Mouse (Mus musculus): ENCODE measurements around the gene Taar8b. TPM values are rescaled to one million over a fixed set of nuclear protein-coding genes. Genes with fewer than 3 reads are reported as not detected.
"Not testable (repeated sequence)": the region's sequence is repeated elsewhere in the genome, so short reads cannot be mapped to it uniquely, and the experiment has no call there.

Gene Taar8b
- polyA plus RNA-seq, 1 experiment from 2014 or later, result not detected

DNA sequence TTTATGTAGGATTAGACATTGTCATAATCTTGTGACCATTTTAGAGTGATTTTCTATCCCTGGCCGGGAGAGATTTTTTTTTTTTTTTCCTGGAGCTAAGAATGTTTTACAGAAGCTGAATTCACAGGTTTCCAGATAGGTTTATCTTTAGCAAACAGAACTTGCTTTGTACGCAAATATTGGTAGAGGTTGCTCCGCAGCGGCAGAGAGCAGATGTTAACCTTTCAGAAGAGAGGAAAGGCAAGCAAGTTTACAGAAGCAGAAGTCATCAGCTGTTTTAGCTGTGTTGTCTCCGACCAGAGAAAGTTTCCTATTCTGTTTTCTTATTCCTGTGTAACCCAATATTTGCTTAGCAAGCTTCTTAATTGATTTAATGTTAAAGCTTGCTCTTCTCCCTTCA is 5.5 kb downstream of the Taar8b start:
- no peak for TF ChIP-seq CTCF (IDR thresholded peaks at IDR 0.05; ENCODE audit: low read depth)

DNA sequence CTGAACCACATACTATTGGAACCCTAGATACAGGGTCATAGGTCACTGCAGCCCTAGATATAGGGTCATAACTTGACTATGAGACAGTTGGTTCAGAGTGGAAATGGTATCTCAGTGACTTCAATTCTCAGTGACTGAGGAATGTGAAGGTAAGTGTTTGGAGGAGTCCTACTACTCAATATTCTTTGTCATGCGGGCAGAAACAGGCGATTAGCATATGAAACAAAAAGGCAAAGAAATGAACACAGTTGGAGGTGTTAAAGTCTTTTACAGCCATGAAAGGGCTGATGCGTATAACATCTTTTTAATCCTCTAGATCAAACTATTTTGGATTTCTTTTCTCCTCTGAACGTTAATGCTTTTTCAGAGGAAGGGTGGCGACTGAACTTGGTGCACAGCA is 6.2 kb downstream of the Taar8b start:
- TF ChIP-seq CTCF (IDR thresholded peaks at IDR 0.05; ENCODE audit: low read depth), result no peak
- ATAC-seq (ENCODE audit: insufficient read depth) (no peak), DNase-seq (no peak)
- no peak overlapping the region for H3K4me2 ChIP-seq
- no peaks in the 10 kb centered on the region for H3K9me3 ChIP-seq (ENCODE audit: low read depth, low read length)
- no peak overlapping the region for H3K27ac ChIP-seq (ENCODE audit: low read depth)
- no peak overlapping the region for H3K4me3 ChIP-seq (ENCODE audit: low read depth, low read length)
- 59% methylated on average over 5 of the region's 5 CpGs for WGBS
- no peaks in the 10 kb centered on the region for H3K27me3 ChIP-seq (ENCODE audit: insufficient read depth, low read length)
- H3K9ac ChIP-seq, result no peak overlapping the region
- no peaks in the 10 kb centered on the region for H3K4me1 ChIP-seq (ENCODE audit: insufficient read depth)
- no peaks in the 10 kb centered on the region for H3K36me3 ChIP-seq (ENCODE audit: insufficient read depth)

More for the DNA sequence above, 5.5 kb downstream of the Taar8b start:
- Histone ChIP-seq H3K4me1 (ENCODE audit: insufficient read depth) (no peaks in the 10 kb centered on the region), H3K4me2 (no peak overlapping the region), H3K27me3 (ENCODE audit: insufficient read depth, low read length) (no peaks in the 10 kb centered on the region), H3K36me3 (ENCODE audit: insufficient read depth) (no peaks in the 10 kb centered on the region), H3K9me3 (ENCODE audit: low read depth, low read length) (no peaks in the 10 kb centered on the region), H3K27ac (ENCODE audit: low read depth) (no peak overlapping the region), H3K9ac (no peak overlapping the region), H3K4me3 (ENCODE audit: low read depth, low read length) (no peak overlapping the region)
- DNase-seq, result peak; percentile 28
- ATAC-seq (ENCODE audit: insufficient read depth), result no peak
- WGBS, result 56% methylated on average over 5 of the region's 5 CpGs

DNA sequence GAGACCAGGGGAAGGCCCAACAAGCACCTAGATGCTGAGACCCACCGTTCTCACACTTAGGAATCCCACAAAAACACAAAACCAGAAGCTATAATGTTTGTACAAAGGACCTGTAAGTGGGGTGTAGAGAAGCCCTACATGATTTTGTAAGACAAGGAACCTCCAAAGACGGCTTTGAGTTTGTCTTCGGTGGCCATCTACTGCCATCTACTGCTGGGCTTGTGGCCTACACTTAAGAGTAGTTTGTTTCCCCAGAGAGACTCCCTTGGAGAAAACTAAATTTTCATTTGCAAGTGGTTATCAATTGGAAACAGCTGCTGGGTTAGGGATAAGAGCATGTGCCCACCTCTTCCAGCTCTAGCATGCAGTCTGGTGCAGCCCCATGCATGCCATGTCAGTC is 11.9 kb downstream of the Taar8b start:
- peak; percentile 83 for DNase-seq
- Histone ChIP-seq H3K27ac (ENCODE audit: low read depth) (no peak overlapping the region), H3K4me2 (no peak overlapping the region), H3K9ac (no peak overlapping the region), H3K27me3 (ENCODE audit: insufficient read depth, low read length) (no peaks in the 10 kb centered on the region), H3K9me3 (ENCODE audit: low read depth, low read length) (no peaks in the 10 kb centered on the region), H3K4me1 (ENCODE audit: insufficient read depth) (no peaks in the 10 kb centered on the region), H3K4me3 (ENCODE audit: low read depth, low read length) (no peak overlapping the region), H3K36me3 (ENCODE audit: insufficient read depth) (no peaks in the 10 kb centered on the region)
- no peak for ATAC-seq (ENCODE audit: insufficient read depth)
- TF ChIP-seq CTCF (IDR thresholded peaks at IDR 0.05; ENCODE audit: low read depth), result peak; percentile 63
- WGBS, result 33% methylated on average over 3 of the region's 3 CpGs

DNA sequence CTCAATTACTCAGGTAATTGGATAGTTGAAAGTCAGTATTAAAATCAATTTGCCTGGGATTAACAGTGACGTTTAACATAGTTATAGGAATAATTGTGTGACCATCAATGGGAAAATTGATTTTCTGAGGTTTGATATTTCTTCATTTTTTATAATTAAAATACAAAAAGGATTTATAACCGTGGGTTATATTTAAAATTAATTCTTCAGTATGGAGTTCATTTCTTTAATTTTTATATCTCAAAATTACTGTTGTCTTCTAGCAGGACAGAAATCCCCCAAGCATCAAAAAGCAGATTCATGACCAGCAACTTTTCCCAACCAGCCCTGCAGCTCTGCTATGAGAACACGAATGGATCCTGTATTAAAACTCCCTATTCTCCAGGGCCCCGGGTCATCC is 15.9 kb downstream of the Taar8b start, which contains the start of gene Taar8a:
Gene Taar8a, plus strand, starts transcription at position 301 of the 400 bp plus-strand sequence.
- not testable (repeated sequence) for ATAC-seq (ENCODE audit: insufficient read depth); H3K4me1 ChIP-seq (ENCODE audit: insufficient read depth); H3K9ac ChIP-seq; H3K4me3 ChIP-seq (ENCODE audit: low read depth, low read length); H3K27me3 ChIP-seq (ENCODE audit: insufficient read depth, low read length); H3K36me3 ChIP-seq (ENCODE audit: insufficient read depth); DNase-seq; H3K9me3 ChIP-seq (ENCODE audit: low read depth, low read length); H3K27ac ChIP-seq (ENCODE audit: low read depth); H3K4me2 ChIP-seq
- WGBS, result 84% methylated on average over 2 of the region's 4 CpGs

DNA sequence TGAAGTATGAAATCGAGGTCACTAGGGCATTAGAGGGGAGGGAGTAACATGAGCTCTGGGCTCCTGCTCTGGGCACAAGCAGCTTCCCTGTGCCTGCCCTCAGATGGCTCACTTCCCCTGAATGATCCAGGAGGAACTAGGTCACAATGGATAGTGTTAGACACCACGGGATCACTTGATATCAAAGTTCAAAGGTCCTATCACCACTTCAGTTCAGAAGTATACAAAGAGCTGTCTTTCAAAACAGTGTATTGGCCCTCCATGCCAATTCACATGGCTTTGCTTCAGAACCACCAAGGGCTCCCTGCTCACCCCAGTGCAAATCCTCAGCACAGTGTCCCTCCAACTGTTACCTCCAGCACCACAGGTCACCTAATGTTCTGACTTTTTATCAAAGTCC is 17.3 kb downstream of the Taar8b start:
- not testable (repeated sequence) for H3K27me3 ChIP-seq (ENCODE audit: insufficient read depth, low read length); H3K9ac ChIP-seq; H3K4me2 ChIP-seq; H3K4me1 ChIP-seq (ENCODE audit: insufficient read depth); H3K9me3 ChIP-seq (ENCODE audit: low read depth, low read length); H3K4me3 ChIP-seq (ENCODE audit: low read depth, low read length); H3K27ac ChIP-seq (ENCODE audit: low read depth); ATAC-seq (ENCODE audit: insufficient read depth); H3K36me3 ChIP-seq (ENCODE audit: insufficient read depth); DNase-seq
- WGBS, result 22% methylated on average over 2 of the region's 2 CpGs

DNA sequence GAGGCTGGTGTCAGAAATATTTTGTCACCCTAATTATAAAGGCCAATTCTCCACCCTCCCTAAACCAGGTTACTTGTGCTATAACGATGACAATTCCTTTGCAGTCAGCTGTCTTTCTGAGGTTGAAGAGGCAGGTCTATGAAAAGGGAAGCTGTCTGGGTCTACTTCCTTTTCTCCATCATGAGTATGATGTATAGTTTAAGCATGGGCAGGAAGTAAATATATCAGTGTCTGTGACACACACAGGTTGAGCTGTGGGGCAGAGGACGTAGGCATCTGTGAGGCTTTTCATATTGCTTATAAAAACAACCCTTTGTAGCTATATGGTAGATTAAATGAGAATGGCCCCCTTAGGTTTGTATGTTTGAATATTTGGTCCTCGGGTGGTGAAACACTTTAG is 33.1 kb downstream of the Taar8b start:
- WGBS, result 79% methylated on average over 3 of the region's 3 CpGs
- Histone ChIP-seq H3K4me1 (ENCODE audit: insufficient read depth) (no peaks in the 10 kb centered on the region), H3K27me3 (ENCODE audit: insufficient read depth, low read length) (no peaks in the 10 kb centered on the region), H3K36me3 (ENCODE audit: insufficient read depth) (no peaks in the 10 kb centered on the region), H3K27ac (ENCODE audit: low read depth) (no peak overlapping the region), H3K4me3 (ENCODE audit: low read depth, low read length) (no peak overlapping the region), H3K4me2 (no peak overlapping the region), H3K9ac (no peak overlapping the region), H3K9me3 (ENCODE audit: low read depth, low read length) (no peaks in the 10 kb centered on the region)
- DNase-seq (no peak), ATAC-seq (ENCODE audit: insufficient read depth) (no peak)
- TF ChIP-seq CTCF (IDR thresholded peaks at IDR 0.05; ENCODE audit: low read depth), result no peak

DNA sequence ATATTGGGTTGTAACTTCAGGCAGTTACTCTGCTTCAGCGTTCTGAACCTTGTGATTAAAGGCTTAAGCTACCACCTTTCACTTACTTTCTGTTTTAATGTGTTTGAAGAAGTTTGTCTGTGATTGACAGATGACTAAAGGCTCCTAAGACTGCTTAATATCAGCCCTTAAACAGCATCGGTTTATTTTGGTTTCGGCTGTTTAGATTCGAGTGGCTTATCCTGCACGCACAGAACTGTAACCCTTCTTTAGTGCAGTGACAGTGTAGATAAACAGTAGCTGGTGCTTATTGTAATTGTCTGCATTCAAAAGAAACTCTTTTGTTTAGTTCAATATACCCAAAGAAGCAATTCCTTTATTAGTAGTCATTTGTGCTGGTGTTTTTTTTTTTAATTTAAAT is 40.1 kb downstream of the Taar8b start:
- DNase-seq (no peak), ATAC-seq (ENCODE audit: insufficient read depth) (no peak)
- no peak overlapping the region for H3K9ac ChIP-seq
- H3K4me1 ChIP-seq (ENCODE audit: insufficient read depth), result no peaks in the 10 kb centered on the region
- no peaks in the 10 kb centered on the region for H3K36me3 ChIP-seq (ENCODE audit: insufficient read depth)
- no peaks in the 10 kb centered on the region for H3K27me3 ChIP-seq (ENCODE audit: insufficient read depth, low read length)
- H3K4me2 ChIP-seq, result no peak overlapping the region
- WGBS, result 35% methylated on average over 5 of the region's 5 CpGs
- no peak for TF ChIP-seq CTCF (IDR thresholded peaks at IDR 0.05; ENCODE audit: low read depth)
- no peak overlapping the region for H3K27ac ChIP-seq (ENCODE audit: low read depth)
- no peaks in the 10 kb centered on the region for H3K9me3 ChIP-seq (ENCODE audit: low read depth, low read length)
- H3K4me3 ChIP-seq (ENCODE audit: low read depth, low read length), result no peak overlapping the region

DNA sequence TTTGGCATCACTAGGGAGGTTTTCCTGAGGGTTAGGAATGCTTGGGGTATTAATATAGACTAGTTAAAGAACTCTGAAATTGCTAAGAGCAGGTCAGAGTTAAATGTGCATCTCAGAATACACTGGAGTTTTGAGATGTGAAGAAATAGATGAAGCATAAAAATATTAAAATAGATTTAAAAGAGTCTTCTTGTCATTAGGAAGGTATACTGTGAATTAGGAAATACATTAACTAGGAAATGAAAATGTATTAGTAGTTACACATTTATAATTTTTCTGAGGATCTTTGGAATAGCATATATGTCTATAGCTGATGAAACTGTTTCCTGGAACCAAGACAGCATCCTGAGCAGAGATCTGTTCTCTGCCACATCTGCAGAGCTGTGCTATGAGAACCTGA is 42.9 kb downstream of the Taar8b start, which contains the start of gene Taar7f:
Gene Taar7f, plus strand, starts transcription at position 301 of the 400 bp plus-strand sequence.
- Histone ChIP-seq H3K4me2 (no peak within 1 kb of the TSS), H3K9me3 (ENCODE audit: low read depth, low read length) (no peaks in the 10 kb centered on the region), H3K27ac (ENCODE audit: low read depth) (no peak within 1 kb of the TSS), H3K4me1 (ENCODE audit: insufficient read depth) (no peaks in the 10 kb centered on the region), H3K4me3 (ENCODE audit: low read depth, low read length) (no peak within 1 kb of the TSS), H3K36me3 (ENCODE audit: insufficient read depth) (no peaks in the 10 kb centered on the region), H3K9ac (no peak within 1 kb of the TSS), H3K27me3 (ENCODE audit: insufficient read depth, low read length) (no peaks in the 10 kb centered on the region)
- DNase-seq (no peak), ATAC-seq (ENCODE audit: insufficient read depth) (no peak)
- no peak for TF ChIP-seq CTCF (IDR thresholded peaks at IDR 0.05; ENCODE audit: low read depth)

Other genes starting within 250 kb of the Taar8b start
- not detected in 2 replicates for gene Vnn3, start 240.8 kb downstream of the Taar8b start, polyA plus RNA-seq (2014; fragmentation: Nextera tagmentation; extraction: Ambion mirVana)
- 1.7 and 1.8 TPM in 2 replicates for gene Vnn1, start 197.6 kb downstream of the Taar8b start, polyA plus RNA-seq (2014; fragmentation: Nextera tagmentation; extraction: Ambion mirVana)
- not detected in 2 replicates for gene Taar1, start 171.9 kb downstream of the Taar8b start, polyA plus RNA-seq (2014; fragmentation: Nextera tagmentation; extraction: Ambion mirVana)
- not detected in 2 replicates for gene Taar2, start 153.7 kb downstream of the Taar8b start, polyA plus RNA-seq (2014; fragmentation: Nextera tagmentation; extraction: Ambion mirVana)
- gene Taar3, start 142.7 kb downstream of the Taar8b start, polyA plus RNA-seq (2014; fragmentation: Nextera tagmentation; extraction: Ambion mirVana), result not detected in 2 replicates
- gene Taar4, start 131.8 kb downstream of the Taar8b start, polyA plus RNA-seq (2014; fragmentation: Nextera tagmentation; extraction: Ambion mirVana), result not detected in 2 replicates
- not detected in 2 replicates for gene Taar5, start 121.6 kb downstream of the Taar8b start, polyA plus RNA-seq (2014; fragmentation: Nextera tagmentation; extraction: Ambion mirVana)
- not detected in 2 replicates for gene Taar6, start 106.6 kb downstream of the Taar8b start, polyA plus RNA-seq (2014; fragmentation: Nextera tagmentation; extraction: Ambion mirVana)
- gene Taar7a, start 98.8 kb downstream of the Taar8b start, polyA plus RNA-seq (2014; fragmentation: Nextera tagmentation; extraction: Ambion mirVana), result not detected in 2 replicates
- not detected in 2 replicates for gene Taar7b, start 92.4 kb downstream of the Taar8b start, polyA plus RNA-seq (2014; fragmentation: Nextera tagmentation; extraction: Ambion mirVana)
- gene Taar7d, start 65.1 kb downstream of the Taar8b start, polyA plus RNA-seq (2014; fragmentation: Nextera tagmentation; extraction: Ambion mirVana), result not detected in 2 replicates
- gene Taar7e, start 54.7 kb downstream of the Taar8b start, polyA plus RNA-seq (2014; fragmentation: Nextera tagmentation; extraction: Ambion mirVana), result not detected in 2 replicates
- gene Taar7f, start 42.8 kb downstream of the Taar8b start, polyA plus RNA-seq (2014; fragmentation: Nextera tagmentation; extraction: Ambion mirVana), result not detected in 2 replicates
- gene Taar8a, start 15.8 kb downstream of the Taar8b start, polyA plus RNA-seq (2014; fragmentation: Nextera tagmentation; extraction: Ambion mirVana), result not detected in 2 replicates
- not detected in 2 replicates for gene Taar8c, start 9.6 kb upstream of the Taar8b start, polyA plus RNA-seq (2014; fragmentation: Nextera tagmentation; extraction: Ambion mirVana)
- not detected in 2 replicates for gene Taar9, start 17.2 kb upstream of the Taar8b start, polyA plus RNA-seq (2014; fragmentation: Nextera tagmentation; extraction: Ambion mirVana)
- gene Stx7, start 57.0 kb upstream of the Taar8b start, polyA plus RNA-seq (2014; fragmentation: Nextera tagmentation; extraction: Ambion mirVana), result 76.1 and 77.8 TPM in 2 replicates
- 4.9 and 5.1 TPM in 2 replicates for gene Moxd1, start 131.2 kb upstream of the Taar8b start, polyA plus RNA-seq (2014; fragmentation: Nextera tagmentation; extraction: Ambion mirVana)

Measured in lung, embryonic 14.5 days (tissue).